8 mouse cellular contexts compared by ENCODE assay signal in genomic region chr10:115383644-115384220, GRCm38 (mm10). TPM values are rescaled to one million over a fixed set of nuclear protein-coding genes. Genes with fewer than 3 reads are reported as not detected.
DNase-seq lines count a peak whose midpoint lies in the region; ATAC-seq lines count a peak whose summit lies in the region.

No protein-coding gene starts in this region.

- 3% methylated on average over 15 of the region's 15 CpGs for WGBS in heart, embryonic 13.5 days
- whole genome bisulfite sequencing in forebrain, embryonic 16.5 days, result under 1% methylated on average over 15 of the region's 15 CpGs
- 3% methylated on average over 15 of the region's 15 CpGs for WGBS in liver, embryonic 15.5 days (ENCODE audit: insufficient replicate concordance)

- no peaks in the 10 kb centered on the region for H3K9me3 ChIP-seq in heart, embryonic 13.5 days
- no peaks in the 10 kb centered on the region for H3K9me3 ChIP-seq in forebrain, embryonic 16.5 days (ENCODE audit: control insufficient read depth, low read length)
- H3K9me3 ChIP-seq in liver, embryonic 15.5 days (replicated peaks), result no peaks in the 10 kb centered on the region

- peaks cover 48% of the 10 kb centered on the region for H3K4me1 ChIP-seq in heart, embryonic 13.5 days
- H3K4me1 ChIP-seq in forebrain, embryonic 16.5 days (replicated peaks; ENCODE audit: control insufficient read depth, insufficient read depth, low read length), result peaks cover 37% of the 10 kb centered on the region
- H3K4me1 ChIP-seq in liver, embryonic 15.5 days (replicated peaks), result peaks cover 39% of the 10 kb centered on the region

- peak overlapping the region; percentile 73 for H3K4me2 ChIP-seq in heart, embryonic 13.5 days
- peak overlapping the region; percentile 75 for H3K4me2 ChIP-seq in forebrain, embryonic 16.5 days (ENCODE audit: low read length)
- peak overlapping the region; percentile 76 for H3K4me2 ChIP-seq in liver, embryonic 15.5 days

- H3K27me3 ChIP-seq in heart, embryonic 13.5 days (replicated peaks), result no peaks in the 10 kb centered on the region
- H3K27me3 ChIP-seq in forebrain, embryonic 16.5 days (replicated peaks; ENCODE audit: control insufficient read depth, insufficient read depth, low read length), result no peaks in the 10 kb centered on the region
- H3K27me3 ChIP-seq in liver, embryonic 15.5 days, result no peaks in the 10 kb centered on the region

- no peak for DNase-seq in heart, adult 18-20 months
- peak; percentile 71 for DNase-seq in MN1 (ENCODE audit: low spot score)
- no peak for DNase-seq in cerebellum, postnatal 10 days
- DNase-seq in left cerebral cortex, postnatal 10 days (ENCODE audit: extremely low spot score in 1 of 2, low spot score in 2 of 2), result no peak
- DNase-seq in left cerebral cortex, adult 18-20 months (ENCODE audit: low spot score in 2 of 2), result no peak

- H3K27ac ChIP-seq in heart, embryonic 13.5 days (replicated peaks), result peak overlapping the region; percentile 97
- H3K27ac ChIP-seq in forebrain, embryonic 16.5 days (ENCODE audit: low read length), result peak overlapping the region; percentile 99
- H3K27ac ChIP-seq in liver, embryonic 15.5 days (replicated peaks), result peak overlapping the region; percentile 99

- peak overlapping the region; percentile 96 for H3K4me3 ChIP-seq in heart, embryonic 13.5 days
- peak overlapping the region; percentile 98 for H3K4me3 ChIP-seq in forebrain, embryonic 16.5 days (replicated peaks; ENCODE audit: low read length)
- peak overlapping the region; percentile 98 for H3K4me3 ChIP-seq in liver, embryonic 15.5 days (replicated peaks)

- no peak for ATAC-seq in heart, embryonic 13.5 days (ENCODE audit: extremely low read depth, insufficient number of reproducible peaks, low FRiP score, low TSS enrichment)
- no peak for ATAC-seq in forebrain, embryonic 16.5 days
- no peak for ATAC-seq in liver, embryonic 15.5 days (ENCODE audit: insufficient read depth)

- intact Hi-C loops in left cerebral cortex, postnatal 10 days (cut with DNase I), result no loop called here

- peak overlapping the region; percentile 97 for H3K9ac ChIP-seq in heart, embryonic 13.5 days
- H3K9ac ChIP-seq in forebrain, embryonic 16.5 days (replicated peaks; ENCODE audit: low read depth, low read length), result peak overlapping the region; percentile 87
- H3K9ac ChIP-seq in liver, embryonic 15.5 days, result peak overlapping the region; percentile 90

- H3K36me3 ChIP-seq in heart, embryonic 13.5 days, result peaks cover 13% of the 10 kb centered on the region
- H3K36me3 ChIP-seq in forebrain, embryonic 16.5 days (ENCODE audit: control insufficient read depth, insufficient read depth), result no peaks in the 10 kb centered on the region
- peaks cover 12% of the 10 kb centered on the region for H3K36me3 ChIP-seq in liver, embryonic 15.5 days (replicated peaks)

RNA-seq across cellular contexts. Expression of gene Thap2, which starts 0.5 kb away (rescaled TPM):
- polyA plus RNA-seq in heart, embryonic 13.5 days (2015; fragmentation: Nextera tagmentation; extraction: Ambion mirVana), result 13.5 and 15.2 TPM in 2 replicates
- total RNA-seq in heart, adult 18-20 months (2021), result 1 to 10 TPM; 8.7 to 9.3 TPM
- 27.2 and 30.7 TPM in 2 replicates for polyA plus RNA-seq in forebrain, embryonic 16.5 days (2015; fragmentation: Nextera tagmentation; extraction: Ambion mirVana)
- 5.3 and 6.1 TPM in 2 replicates for polyA plus RNA-seq in liver, embryonic 15.5 days (2015; fragmentation: Nextera tagmentation; extraction: Ambion mirVana)
- 10 to 100 TPM; 11.8 TPM for total RNA-seq in left cerebral cortex, postnatal 10 days (2021)
- total RNA-seq in left cerebral cortex, adult 18-20 months (2021), result 10 to 100 TPM; 16.4 TPM

RNA-seq across cellular contexts. Expression of gene Zfc3h1, which starts 1.0 kb away (rescaled TPM):
- 10.8 and 12.3 TPM in 2 replicates for polyA plus RNA-seq in heart, embryonic 13.5 days (2015; fragmentation: Nextera tagmentation; extraction: Ambion mirVana)
- 10 to 100 TPM; 10.7 to 12.8 TPM for total RNA-seq in heart, adult 18-20 months (2021)
- 17.5 and 21.2 TPM in 2 replicates for polyA plus RNA-seq in forebrain, embryonic 16.5 days (2015; fragmentation: Nextera tagmentation; extraction: Ambion mirVana)
- 6.5 and 8.3 TPM in 2 replicates for polyA plus RNA-seq in liver, embryonic 15.5 days (2015; fragmentation: Nextera tagmentation; extraction: Ambion mirVana)
- 10 to 100 TPM; 49.4 to 49.8 TPM for total RNA-seq in left cerebral cortex, postnatal 10 days (2021)
- total RNA-seq in left cerebral cortex, adult 18-20 months (2021), result 10 to 100 TPM; 46.6 to 46.9 TPM

RNA-seq across cellular contexts. Expression of gene Tmem19, which starts 21.4 kb away (rescaled TPM):
- 20.3 and 20.5 TPM in 2 replicates for polyA plus RNA-seq in heart, embryonic 13.5 days (2015; fragmentation: Nextera tagmentation; extraction: Ambion mirVana)
- 10 to 100 TPM; 11.2 to 16.9 TPM for total RNA-seq in heart, adult 18-20 months (2021)
- 40.8 and 43.9 TPM in 2 replicates for polyA plus RNA-seq in forebrain, embryonic 16.5 days (2015; fragmentation: Nextera tagmentation; extraction: Ambion mirVana)
- 8.3 and 8.9 TPM in 2 replicates for polyA plus RNA-seq in liver, embryonic 15.5 days (2015; fragmentation: Nextera tagmentation; extraction: Ambion mirVana)
- 10 to 100 TPM; 54.4 to 59.6 TPM for total RNA-seq in left cerebral cortex, postnatal 10 days (2021)
- total RNA-seq in left cerebral cortex, adult 18-20 months (2021), result 10 to 100 TPM; 34.4 to 38.2 TPM
